20 mouse cellular contexts compared by ENCODE assay signal in genomic region chr6:70749750-70750149, GRCm38 (mm10). TPM values are rescaled to one million over a fixed set of nuclear protein-coding genes. Genes with fewer than 3 reads are reported as not detected.
DNase-seq lines count a peak whose midpoint lies in the region; ATAC-seq lines count a peak whose summit lies in the region.
"Had no signal": no experiment of that assay in that cellular context is flagged by ENCODE, and none has a peak within 500 bp of the region (broad histone marks: within the 10 kb centered on the region; RNA-seq: fewer than 3 reads in every experiment).

No protein-coding gene starts in this region.

- H3K36me3 ChIP-seq in neural tube, embryonic 13.5 days: no peaks in the 10 kb centered on the region
- no peaks in the 10 kb centered on the region for H3K36me3 ChIP-seq in neural tube, embryonic 15.5 days
- H3K36me3 ChIP-seq in embryonic facial prominence, embryonic 10.5 days (replicated peaks): no peaks in the 10 kb centered on the region
- no peaks in the 10 kb centered on the region for H3K36me3 ChIP-seq in limb, embryonic 12.5 days
- H3K36me3 ChIP-seq: heart, embryonic 10.5 days; hindbrain, embryonic 15.5 days; limb, embryonic 13.5 days; neural tube, embryonic 12.5 days had no signal

- no peak overlapping the region for H3K4me2 ChIP-seq in neural tube, embryonic 13.5 days
- H3K4me2 ChIP-seq in neural tube, embryonic 15.5 days: no peak overlapping the region
- no peak overlapping the region for H3K4me2 ChIP-seq in limb, embryonic 12.5 days
- H3K4me2 ChIP-seq: hindbrain, embryonic 15.5 days; limb, embryonic 13.5 days; neural tube, embryonic 12.5 days had no signal

- no peaks in the 10 kb centered on the region for H3K27me3 ChIP-seq in neural tube, embryonic 13.5 days
- no peaks in the 10 kb centered on the region for H3K27me3 ChIP-seq in neural tube, embryonic 15.5 days (replicated peaks)
- no peaks in the 10 kb centered on the region for H3K27me3 ChIP-seq in embryonic facial prominence, embryonic 10.5 days (replicated peaks; ENCODE audit: low read depth, poor library complexity, severe bottlenecking)
- no peaks in the 10 kb centered on the region for H3K27me3 ChIP-seq in limb, embryonic 12.5 days
- H3K27me3 ChIP-seq: hindbrain, embryonic 15.5 days; limb, embryonic 13.5 days; neural tube, embryonic 12.5 days had no signal

- H3K27ac ChIP-seq in neural tube, embryonic 13.5 days (replicated peaks): no peak overlapping the region
- no peak overlapping the region for H3K27ac ChIP-seq in neural tube, embryonic 15.5 days (replicated peaks)
- H3K27ac ChIP-seq in embryonic facial prominence, embryonic 10.5 days (replicated peaks): no peak overlapping the region
- H3K27ac ChIP-seq in limb, embryonic 12.5 days: 0 out of 2 replicates have a peak overlapping the region, but pooled peaks have one; percentile 8
- H3K27ac ChIP-seq: heart, embryonic 10.5 days; hindbrain, embryonic 15.5 days; limb, embryonic 13.5 days; neural tube, embryonic 12.5 days had no signal

- no peak overlapping the region for H3K9ac ChIP-seq in neural tube, embryonic 13.5 days
- no peak overlapping the region for H3K9ac ChIP-seq in neural tube, embryonic 15.5 days (replicated peaks)
- H3K9ac ChIP-seq in limb, embryonic 12.5 days (replicated peaks): no peak overlapping the region
- H3K9ac ChIP-seq: hindbrain, embryonic 15.5 days; limb, embryonic 13.5 days; neural tube, embryonic 12.5 days had no signal

- H3K4me3 ChIP-seq in neural tube, embryonic 13.5 days: no peak overlapping the region
- H3K4me3 ChIP-seq in neural tube, embryonic 15.5 days (replicated peaks): no peak overlapping the region
- H3K4me3 ChIP-seq in embryonic facial prominence, embryonic 10.5 days: no peak overlapping the region
- H3K4me3 ChIP-seq in limb, embryonic 12.5 days (replicated peaks): no peak overlapping the region
- H3K4me3 ChIP-seq: erythroblast, embryonic 14.5 days; heart, embryonic 10.5 days; hindbrain, embryonic 15.5 days; limb, embryonic 13.5 days; neural tube, embryonic 12.5 days had no signal

- DNase-seq in embryonic facial prominence, embryonic 10.5 days (ENCODE audit: low spot score): peak; percentile 25
- no peak for DNase-seq in ovary, adult 18-20 months (ENCODE audit: low spot score)
- no peak for DNase-seq in left cerebral cortex, adult 9 months (ENCODE audit: low spot score in 2 of 2)
- DNase-seq in heart, postnatal 25 days (ENCODE audit: low spot score): no peak
- DNase-seq: adrenal gland, postnatal 36 days; cerebellum, postnatal 25 days; heart, postnatal 14 days; kidney, adult 11 months; lung, postnatal 14 days; right cerebral cortex, adult 18-20 months had no signal

- H3K9me3 ChIP-seq in neural tube, embryonic 13.5 days: no peaks in the 10 kb centered on the region
- H3K9me3 ChIP-seq in neural tube, embryonic 15.5 days (replicated peaks): no peaks in the 10 kb centered on the region
- no peaks in the 10 kb centered on the region for H3K9me3 ChIP-seq in embryonic facial prominence, embryonic 10.5 days
- no peaks in the 10 kb centered on the region for H3K9me3 ChIP-seq in limb, embryonic 12.5 days
- H3K9me3 ChIP-seq: heart, embryonic 10.5 days; hindbrain, embryonic 15.5 days; limb, embryonic 13.5 days; neural tube, embryonic 12.5 days had no signal

- peaks cover 4% of the 10 kb centered on the region; the same call in 1 of the 2 replicates for H3K4me1 ChIP-seq in neural tube, embryonic 13.5 days (replicated peaks)
- H3K4me1 ChIP-seq in neural tube, embryonic 15.5 days: no peaks in the 10 kb centered on the region
- peaks cover 7% of the 10 kb centered on the region for H3K4me1 ChIP-seq in embryonic facial prominence, embryonic 10.5 days
- H3K4me1 ChIP-seq in limb, embryonic 12.5 days (replicated peaks): no peaks in the 10 kb centered on the region
- H3K4me1 ChIP-seq: heart, embryonic 10.5 days; hindbrain, embryonic 15.5 days; neural tube, embryonic 12.5 days had no signal

- WGBS in neural tube, embryonic 13.5 days: 33% methylated on average over 1 of the region's 1 CpGs
- 41% methylated on average over 1 of the region's 1 CpGs for WGBS in neural tube, embryonic 15.5 days
- 26% methylated on average over 1 of the region's 1 CpGs for WGBS in embryonic facial prominence, embryonic 10.5 days
- 23% methylated on average over 1 of the region's 1 CpGs for WGBS in limb, embryonic 12.5 days

- ATAC-seq in neural tube, embryonic 13.5 days (ENCODE audit: low read depth): peak; percentile 50
- ATAC-seq in neural tube, embryonic 15.5 days (ENCODE audit: low FRiP score): no peak; the same call in 1 of the 2 replicates
- no peak for ATAC-seq in limb, embryonic 12.5 days (ENCODE audit: insufficient number of reproducible peaks, insufficient read depth, low FRiP score, low TSS enrichment, low read depth)
- ATAC-seq: CD4-positive, CD25-positive, alpha-beta regulatory T cell, adult 4 months; forebrain, embryonic 16.5 days had no signal

- intact Hi-C loops in heart, postnatal 25 days (cut with DNase I): loop anchor here (5.0 to 10.0 kb wide), 2 partner anchors 37 to 235 kb away; no protein-coding TSS in a partner anchor

RNA-seq across cellular contexts. Expression of gene Rpia, which starts 42.3 kb away (rescaled TPM):
- polyA plus RNA-seq in neural tube, embryonic 13.5 days (2015; fragmentation: Nextera tagmentation; extraction: Ambion mirVana): 3.2 and 3.6 TPM in 2 replicates
- 3.2 and 3.4 TPM in 2 replicates for polyA plus RNA-seq in neural tube, embryonic 15.5 days (2015; fragmentation: Nextera tagmentation; extraction: Ambion mirVana)
- 2.3 TPM in 2 replicates for polyA plus RNA-seq in embryonic facial prominence, embryonic 10.5 days (2016; fragmentation: Nextera tagmentation; extraction: Ambion mirVana)
- polyA plus RNA-seq in limb, embryonic 12.5 days (2016; fragmentation: Nextera tagmentation; extraction: Ambion mirVana): 3.5 TPM in 2 replicates
- total RNA-seq in heart, postnatal 25 days (2021): 10 to 100 TPM; 11.3 to 13.9 TPM
